Mouse (Mus musculus): ENCODE measurements around the gene Fam120b. TPM values are rescaled to one million over a fixed set of nuclear protein-coding genes. Genes with fewer than 3 reads are reported as not detected.
"Not testable (repeated sequence)": the region's sequence is repeated elsewhere in the genome, so short reads cannot be mapped to it uniquely, and the experiment has no call there.

Gene Fam120b
- total RNA-seq, 2 experiments from 2014 or later: 8.6 to 10.3 TPM

DNA sequence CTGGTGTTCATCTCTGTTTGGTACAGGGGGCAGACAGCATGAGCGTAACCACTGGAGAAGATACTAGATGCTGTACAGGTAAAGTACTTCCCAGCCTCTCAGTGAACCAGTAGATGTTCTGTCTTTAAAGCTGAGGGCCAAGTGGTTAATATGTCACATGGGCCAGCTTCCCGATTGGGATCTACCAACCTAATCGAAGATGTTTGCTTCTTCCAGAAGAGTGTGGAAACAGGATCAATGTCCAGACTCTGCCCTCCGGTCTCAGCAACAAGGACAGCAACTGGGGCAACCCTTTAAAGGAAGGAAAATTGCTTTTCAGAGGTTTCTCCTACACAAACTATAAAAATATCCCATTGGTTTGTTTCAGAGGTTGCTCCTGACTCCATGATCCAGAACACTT lies 35.5 kb downstream of the Fam120b start:
- no peak for DNase-seq

- DNase-seq: no peak
These were observed 36.0 kb downstream of the Fam120b start for GRCm38 (mm10) chr17:15432036-15432435.

GRCm38 (mm10) chr17:15434748-15435147 lies 38.7 kb downstream of the Fam120b start:
- no peak for DNase-seq

DNA sequence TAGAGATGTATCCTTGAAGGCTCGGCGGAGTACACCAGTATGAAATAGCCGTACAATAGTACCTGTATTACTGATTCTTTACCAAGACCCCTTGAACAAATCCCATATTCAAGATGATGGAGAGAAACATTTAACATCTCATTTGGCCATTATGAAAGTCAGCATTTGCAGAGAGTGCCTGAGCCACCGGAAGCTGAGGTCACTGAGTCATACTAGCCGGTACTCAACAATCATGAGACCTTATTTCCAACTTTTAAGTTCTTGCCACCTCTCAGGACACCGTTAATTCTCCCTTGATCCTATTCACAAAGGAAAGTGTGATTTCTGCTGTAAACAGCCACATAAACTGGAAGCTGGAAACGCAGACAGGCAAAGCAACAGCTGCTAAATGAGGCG lies 44.1 kb downstream of the Fam120b start:
- DNase-seq: no peak

DNA sequence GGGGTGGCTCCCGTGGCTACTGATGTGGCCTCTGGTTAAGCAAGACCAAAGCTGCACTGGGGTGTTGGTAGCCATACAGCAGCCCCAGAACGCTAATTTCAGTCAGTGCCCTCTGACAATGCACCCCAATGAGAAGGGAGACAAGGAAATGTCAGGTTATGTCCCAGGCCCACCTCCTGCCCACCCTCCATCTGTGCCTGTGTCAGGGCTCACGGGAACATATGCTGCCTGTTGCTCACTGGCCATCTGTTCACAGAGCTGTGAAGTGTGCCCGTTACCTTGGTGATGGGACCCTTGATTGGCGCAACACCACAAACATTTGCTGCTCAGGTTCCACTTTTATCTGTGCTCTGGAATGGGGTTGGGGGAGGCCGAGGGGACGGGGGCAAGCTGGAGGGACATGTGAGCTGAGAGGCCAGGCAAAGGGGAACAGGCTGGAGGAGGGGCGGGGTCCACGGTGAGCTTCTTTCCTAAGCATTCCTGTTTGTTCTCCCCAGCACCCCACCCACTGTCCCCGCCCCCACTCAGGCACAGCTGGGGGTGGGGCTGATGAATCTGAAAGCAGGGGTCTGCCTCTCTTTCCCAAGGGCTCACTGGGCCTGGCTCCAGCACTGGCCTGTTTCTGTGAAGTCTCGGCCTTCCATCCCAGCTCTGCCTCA lies 44.6 kb downstream of the Fam120b start:
- no peak for DNase-seq

DNA sequence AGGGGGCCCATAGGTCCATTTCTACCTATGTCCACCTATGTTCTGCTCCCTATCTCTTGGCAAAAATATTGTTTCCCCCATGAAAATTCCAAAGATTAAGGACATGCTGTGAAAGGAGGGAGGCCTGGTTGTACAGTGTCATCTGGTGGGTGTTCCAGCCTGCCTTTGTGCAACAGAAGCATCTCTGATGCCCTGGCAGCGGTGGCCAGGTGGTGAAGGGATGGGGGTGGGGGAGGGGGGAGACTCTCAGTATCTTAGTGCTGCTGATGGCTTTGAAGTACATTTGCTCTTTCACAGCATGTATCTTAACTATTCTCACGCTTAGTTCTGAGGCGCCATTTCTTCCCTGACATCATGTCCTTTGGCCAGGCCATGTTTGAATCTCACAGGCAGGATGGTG lies 49.4 kb downstream of the Fam120b start:
- no peak for DNase-seq

- no peak for DNase-seq
These were observed 51.8 kb downstream of the Fam120b start for GRCm38 (mm10) chr17:15447831-15448230.

- DNase-seq: not testable (repeated sequence)
These were observed 53.1 kb downstream of the Fam120b start for GRCm38 (mm10) chr17:15449144-15449543.

- DNase-seq: peak; percentile 54
These were observed 53.6 kb downstream of the Fam120b start for GRCm38 (mm10) chr17:15449606-15450005.

GRCm38 (mm10) chr17:15455203-15455602 lies 59.2 kb downstream of the Fam120b start:
- DNase-seq: no peak

DNA sequence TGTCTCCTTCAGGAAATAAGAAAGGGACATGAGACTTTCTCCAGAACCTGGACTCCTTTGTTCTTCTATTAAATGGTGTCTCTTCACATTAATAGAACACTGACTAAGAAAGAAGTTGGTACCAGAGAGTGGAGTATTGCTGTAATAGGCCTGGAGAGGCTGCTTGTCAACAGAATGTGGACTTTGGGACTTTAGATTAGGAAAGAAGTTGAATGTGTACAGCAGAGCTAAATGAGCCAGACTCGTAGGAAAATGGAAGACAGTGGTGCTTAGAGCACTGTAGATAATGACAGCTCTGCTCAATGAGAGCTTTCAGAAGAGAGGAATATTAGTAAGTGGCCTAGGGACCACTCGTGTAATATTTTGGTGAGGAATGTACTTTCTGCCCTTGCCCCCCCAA lies 60.6 kb downstream of the Fam120b start:
- no peak for DNase-seq

GRCm38 (mm10) chr17:15459761-15460160 lies 63.8 kb downstream of the Fam120b start:
- peak; percentile 26 for DNase-seq

- peak; percentile 76 for DNase-seq
These were observed 66.0 kb downstream of the Fam120b start for GRCm38 (mm10) chr17:15461921-15462495.

- peak; percentile 34 for DNase-seq
These were observed 71.7 kb downstream of the Fam120b start for GRCm38 (mm10) chr17:15467669-15468068.

GRCm38 (mm10) chr17:15472671-15473070 lies 76.7 kb downstream of the Fam120b start:
- DNase-seq: no peak

Other genes starting within 250 kb of the Fam120b start
- gene Dll1, start 19.3 kb upstream of the Fam120b start, total RNA-seq (2021): 1 to 10 TPM; 3.4 to 3.8 TPM
- 100 to 1,000 TPM in 1 of 2 experiments, 10 to 100 TPM in 1; 84.4 to 104 TPM for gene Psmb1, start 103.5 kb downstream of the Fam120b start, total RNA-seq (2021)
- 1 to 10 TPM; 7.0 to 7.7 TPM for gene Tbp, start 103.7 kb downstream of the Fam120b start, total RNA-seq (2021)
- gene Pdcd2, start 131.1 kb downstream of the Fam120b start, total RNA-seq (2021): 10 to 100 TPM; 12.5 to 16.0 TPM
- 1 to 10 TPM; 3.0 to 3.3 TPM for gene Prdm9, start 168.2 kb downstream of the Fam120b start, total RNA-seq (2021)

Measured in gastrocnemius, postnatal 25 days (tissue).